ENCODE assay signal across 8 mouse cellular contexts in the genomic region with DNA sequence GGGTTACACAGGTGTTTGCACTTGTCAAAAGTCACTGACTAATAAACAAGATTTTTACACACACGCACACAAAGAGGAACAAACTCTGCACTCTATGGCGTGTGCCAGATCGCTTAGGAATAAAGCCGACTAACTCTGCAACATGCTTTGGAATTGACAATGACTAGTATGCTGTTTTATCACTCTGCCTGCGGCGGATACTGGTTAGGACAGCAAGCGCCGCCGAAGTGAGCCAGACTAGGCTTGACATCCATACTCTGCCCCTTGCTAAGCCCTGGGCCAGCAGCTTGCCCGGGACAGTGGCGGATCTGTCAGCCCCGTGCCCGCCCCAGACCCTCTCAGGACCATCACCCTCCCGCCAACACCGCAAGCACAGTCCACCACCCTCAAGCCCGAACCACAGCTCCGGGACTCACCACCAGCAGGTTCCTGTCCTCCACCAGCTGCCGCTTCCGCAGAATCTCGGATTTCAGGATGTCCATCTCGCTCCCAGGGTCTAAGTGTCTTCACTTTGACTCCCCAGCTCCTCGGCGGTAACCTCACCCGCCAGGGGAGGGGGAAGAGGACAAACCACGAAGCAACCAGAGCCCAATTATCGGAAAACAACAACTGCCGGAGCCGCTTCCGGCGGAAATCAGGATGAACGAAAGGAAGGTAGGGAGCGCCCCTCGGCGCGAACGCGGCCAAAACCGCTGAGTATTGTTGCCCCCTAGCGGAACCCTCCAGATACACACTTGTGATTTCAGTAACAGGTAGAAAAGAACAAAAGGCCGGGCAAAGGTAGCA. TPM values are rescaled to one million over a fixed set of nuclear protein-coding genes. Genes with fewer than 3 reads are reported as not detected.
A peak's percentile ranks its signal among the peaks of the same experiment; 100 is the strongest.
DNase-seq lines count a peak whose midpoint lies in the region; ATAC-seq lines count a peak whose summit lies in the region.

A gene (minus strand): TSS at position 614 of the 786 bp plus-strand sequence.

- H3K27ac ChIP-seq in heart, embryonic 13.5 days (replicated peaks): peak within 1 kb of the TSS; percentile 72
- peak within 1 kb of the TSS; percentile 85 for H3K27ac ChIP-seq in liver, embryonic 12.5 days
- H3K27ac ChIP-seq in stomach, embryonic 15.5 days: peak within 1 kb of the TSS; percentile 68

- H3K4me1 ChIP-seq in heart, embryonic 13.5 days: peaks cover 17% of the 10 kb centered on the region
- peaks cover 18% of the 10 kb centered on the region for H3K4me1 ChIP-seq in liver, embryonic 12.5 days
- peaks cover 6% of the 10 kb centered on the region for H3K4me1 ChIP-seq in stomach, embryonic 15.5 days

- H3K4me3 ChIP-seq in heart, embryonic 13.5 days: peak within 1 kb of the TSS; percentile 87
- H3K4me3 ChIP-seq in liver, embryonic 12.5 days: peak within 1 kb of the TSS; percentile 96
- peak within 1 kb of the TSS; percentile 91 for H3K4me3 ChIP-seq in stomach, embryonic 15.5 days (replicated peaks)

- peak; percentile 93 for DNase-seq in CD4-positive helper T cell, adult 2 months (ENCODE audit: low read depth, low spot score)
- peak; percentile 72 for DNase-seq in brain, embryonic 18.5 days (ENCODE audit: low read depth, low spot score)
- DNase-seq in kidney, postnatal 10 days: peak; percentile 93
- DNase-seq in natural killer cell, adult 2 months (ENCODE audit: low spot score in 2 of 2): peak; percentile 85 to 89

- no peaks in the 10 kb centered on the region for H3K27me3 ChIP-seq in heart, embryonic 13.5 days (replicated peaks)
- H3K27me3 ChIP-seq in liver, embryonic 12.5 days (replicated peaks): no peaks in the 10 kb centered on the region
- no peaks in the 10 kb centered on the region for H3K27me3 ChIP-seq in stomach, embryonic 15.5 days (replicated peaks)

- no peaks in the 10 kb centered on the region for H3K9me3 ChIP-seq in heart, embryonic 13.5 days
- no peaks in the 10 kb centered on the region for H3K9me3 ChIP-seq in liver, embryonic 12.5 days (replicated peaks)
- H3K9me3 ChIP-seq in stomach, embryonic 15.5 days: no peaks in the 10 kb centered on the region

- H3K36me3 ChIP-seq in heart, embryonic 13.5 days: peaks cover 12% of the 10 kb centered on the region
- peaks cover 14% of the 10 kb centered on the region for H3K36me3 ChIP-seq in liver, embryonic 12.5 days
- H3K36me3 ChIP-seq in stomach, embryonic 15.5 days: 0 out of 2 replicates have a peak, but pooled peaks cover 9% of the 10 kb centered on the region

- H3K9ac ChIP-seq in heart, embryonic 13.5 days: peak within 1 kb of the TSS; percentile 88
- H3K9ac ChIP-seq in liver, embryonic 12.5 days: peak within 1 kb of the TSS; percentile 92
- peak within 1 kb of the TSS; percentile 76 for H3K9ac ChIP-seq in stomach, embryonic 15.5 days

- 1% methylated on average over 40 of the region's 40 CpGs for WGBS in heart, embryonic 13.5 days
- 1% methylated on average over 40 of the region's 40 CpGs for WGBS in liver, embryonic 12.5 days (ENCODE audit: insufficient replicate concordance)
- 1% methylated on average over 40 of the region's 40 CpGs for WGBS in stomach, embryonic 15.5 days

- peak within 1 kb of the TSS; percentile 85 for H3K4me2 ChIP-seq in heart, embryonic 13.5 days
- peak within 1 kb of the TSS; percentile 80 for H3K4me2 ChIP-seq in liver, embryonic 12.5 days
- peak within 1 kb of the TSS; percentile 50 for H3K4me2 ChIP-seq in stomach, embryonic 15.5 days

- ATAC-seq in erythroid progenitor cell, adult 5-6 weeks (replicated peaks; ENCODE audit: low FRiP score, poor library complexity, severe bottlenecking): peak; percentile 97
- ATAC-seq in heart, embryonic 13.5 days (ENCODE audit: extremely low read depth, insufficient number of reproducible peaks, low FRiP score, low TSS enrichment): peak; percentile 63; the same call in 1 of the 2 replicates
- peak; percentile 92 for ATAC-seq in liver, embryonic 12.5 days
- ATAC-seq in stomach, embryonic 15.5 days (ENCODE audit: insufficient read depth, low FRiP score, low read depth): peak; percentile 87

RNA-seq across cellular contexts. Expression of the gene that starts here (rescaled TPM):
- total RNA-seq in erythroid progenitor cell, adult 5-6 weeks (2015; ENCODE audit: low replicate concordance): 43.2 and 55.5 TPM in 2 replicates
- total RNA-seq in erythroid progenitor cell, adult 5-6 weeks (2017; ENCODE audit: low replicate concordance): 122 and 141 TPM in 2 replicates
- polyA plus RNA-seq in heart, embryonic 13.5 days (2015; fragmentation: Nextera tagmentation; extraction: Ambion mirVana): 26.2 and 27.9 TPM in 2 replicates
- polyA plus RNA-seq in liver, embryonic 12.5 days (2016; fragmentation: Nextera tagmentation; extraction: Ambion mirVana): 33.7 and 34.9 TPM in 2 replicates
- 32.2 and 32.5 TPM in 2 replicates for polyA plus RNA-seq in stomach, embryonic 15.5 days (2015; fragmentation: Nextera tagmentation; extraction: Ambion mirVana)

Comparison
In these comparisons a context has a peak if more than half of its experiments do, and no peak if none do; other contexts are left out.
1. Peak in every context shown above with its lines: DNase-seq, ATAC-seq, H3K4me3 ChIP-seq and H3K27ac ChIP-seq.